Mouse (Mus musculus) neutrophil, adult 65 days (primary cell): ENCODE measurements around the gene Jph4. TPM values are rescaled to one million over a fixed set of nuclear protein-coding genes. Genes with fewer than 3 reads are reported as not detected.

ENCODE experiments used
- total RNA-seq: library from RNA; stranded (reverse); gene quantifications from 2 replicates; pipeline ENCODE4 v1.2.4, GENCODE M21; 2023

Gene Jph4
- total RNA-seq, result not detected in 2 replicates

DNA sequence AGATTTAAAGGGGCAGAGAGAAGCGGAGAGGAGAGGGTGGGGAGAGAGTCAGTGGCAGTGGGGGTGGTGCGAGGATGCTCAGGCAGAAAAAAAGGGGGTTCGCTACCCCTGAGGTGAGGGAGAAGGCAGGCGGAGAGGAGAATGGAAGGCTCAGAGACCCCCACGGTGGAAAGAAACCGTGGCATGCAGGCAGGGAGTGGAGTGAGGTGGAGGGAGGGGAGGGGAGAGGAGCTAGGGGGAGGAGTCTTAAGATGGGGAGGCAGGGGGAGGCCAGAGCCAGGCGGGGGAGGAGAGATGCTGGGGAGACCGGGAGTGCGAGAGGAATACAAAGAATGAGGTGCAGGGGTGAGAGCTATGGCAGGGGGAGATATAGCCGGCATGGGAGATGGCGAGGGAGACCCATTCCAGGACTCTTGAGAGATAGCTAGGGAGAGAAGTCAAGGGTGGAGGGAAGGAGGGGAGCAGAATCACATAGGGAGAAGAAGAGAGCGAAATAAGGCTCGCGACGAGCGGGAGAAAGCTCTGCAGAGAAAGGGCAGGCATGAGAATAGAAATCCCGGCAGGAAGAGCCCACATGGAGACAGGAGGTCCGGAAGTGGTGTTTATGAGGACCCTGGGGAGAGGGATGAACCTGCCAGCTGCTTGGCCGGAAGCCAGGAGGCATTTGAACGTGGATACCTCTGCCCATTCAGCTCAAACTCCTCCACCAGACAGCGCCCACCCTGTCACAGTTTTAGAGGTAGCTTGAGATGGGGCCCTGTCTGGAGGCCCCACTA, at the start of gene Jph4:
Gene Jph4, minus strand, starts transcription at position 511 of the 776 bp plus-strand sequence.

DNA sequence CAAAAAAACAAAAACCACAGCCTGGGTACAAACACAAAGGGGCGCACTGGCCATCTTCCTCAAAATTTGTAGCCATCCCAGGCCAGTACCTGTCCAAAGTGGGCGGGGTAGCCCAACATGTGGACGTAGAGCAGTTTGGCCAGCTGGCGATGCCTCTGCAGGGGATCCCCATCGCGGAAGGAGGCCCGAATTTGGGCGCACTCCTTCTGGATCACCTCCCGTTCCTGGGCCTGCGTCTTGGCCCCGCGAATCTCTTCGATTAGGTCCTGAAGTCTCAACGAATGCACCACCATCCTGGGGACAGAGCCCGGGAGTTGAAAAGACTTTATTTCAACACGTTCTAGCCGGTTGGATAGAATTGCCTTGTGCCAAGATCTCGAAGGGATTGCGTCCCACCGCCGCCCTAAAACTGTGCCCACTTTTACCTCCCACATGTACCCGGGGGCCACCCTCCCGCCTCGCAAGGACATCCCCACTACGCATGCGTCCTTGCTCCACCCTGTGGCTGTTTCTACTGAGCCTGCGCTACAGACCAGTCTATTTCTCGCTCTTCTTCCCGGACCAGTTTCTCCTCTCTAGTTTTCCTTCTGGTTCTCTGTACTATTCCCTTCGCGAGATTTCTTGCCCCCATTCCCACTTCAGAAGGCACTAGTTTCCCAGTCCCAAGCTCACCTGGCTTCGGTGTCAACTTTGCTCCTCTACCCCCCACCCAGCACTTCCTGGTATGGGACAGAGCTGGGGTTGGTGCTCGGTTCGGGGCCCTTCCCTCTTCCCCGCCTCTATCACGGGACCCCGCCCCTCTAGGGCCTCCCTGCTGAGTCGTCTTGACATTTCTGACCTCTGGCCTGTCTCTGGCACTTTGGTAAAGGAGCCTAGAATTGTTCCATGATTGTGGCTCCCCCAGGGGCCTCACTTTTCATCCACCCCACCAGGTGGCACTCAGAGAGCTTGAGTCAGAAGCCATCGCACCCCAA, 10.6 kb downstream of the Jph4 start, which contains the start of gene Ap1g2:
Gene Ap1g2, minus strand, starts transcription at position 758 of the 974 bp plus-strand sequence.

GRCm38 (mm10) chr14:55094704-55095231, 22.0 kb downstream of the Jph4 start, which contains the start of gene Thtpa:
Thtpa (plus strand) TSS chr14:55094784.

GRCm38 (mm10) chr14:55092011-55092577, 24.6 kb downstream of the Jph4 start, which contains the start of gene Zfhx2:
Zfhx2 (minus strand) TSS chr14:55092324.

Other genes with a start within 250 kb of the Jph4 start
- 7.4 and 9.4 TPM in 2 replicates for gene Homez, start 246.0 kb downstream of the Jph4 start, total RNA-seq
- 1.4 and 1.8 TPM in 2 replicates for gene Ppp1r3e, start 239.4 kb downstream of the Jph4 start, total RNA-seq
- 5.9 and 9.7 TPM in 2 replicates for gene Bcl2l2, start 233.6 kb downstream of the Jph4 start, total RNA-seq
- gene Gm20521, start 233.5 kb downstream of the Jph4 start, total RNA-seq, result 1.8 and 1.9 TPM in 2 replicates
- gene Pabpn1, start 224.4 kb downstream of the Jph4 start, total RNA-seq, result 133 and 150 TPM in 2 replicates
- 0.32 and 0.51 TPM in 2 replicates for gene Slc22a17, start 203.8 kb downstream of the Jph4 start, total RNA-seq
- gene Efs, start 190.8 kb downstream of the Jph4 start, total RNA-seq, result not detected in 2 replicates
- gene Il25, start 184.2 kb downstream of the Jph4 start, total RNA-seq, result not detected in 2 replicates
- not detected in 2 replicates for gene Cmtm5, start 180.7 kb downstream of the Jph4 start, total RNA-seq
- gene Myh6, start 150.0 kb downstream of the Jph4 start, total RNA-seq, result not detected in 2 replicates
- not detected in 2 replicates for gene Gm17428, start 140.0 kb downstream of the Jph4 start, total RNA-seq
- not detected in 2 replicates for gene Myh7, start 122.3 kb downstream of the Jph4 start, total RNA-seq
- gene Ngdn, start 101.5 kb downstream of the Jph4 start, total RNA-seq, result 56.7 and 62.3 TPM in 2 replicates
- gene Zfhx2, start 24.6 kb downstream of the Jph4 start, total RNA-seq, result 1.1 and 1.4 TPM in 2 replicates
- gene Thtpa, start 22.2 kb downstream of the Jph4 start, total RNA-seq, result 2.2 and 2.6 TPM in 2 replicates
- gene Ap1g2, start 10.3 kb downstream of the Jph4 start, total RNA-seq, result 39.9 and 41.1 TPM in 2 replicates
- gene Dhrs2, start 105.1 kb upstream of the Jph4 start, total RNA-seq, result not detected in 2 replicates